Mouse (Mus musculus) embryonic facial prominence, embryonic 15.5 days (tissue): ENCODE measurements around the gene Lpp. TPM values are rescaled to one million over a fixed set of nuclear protein-coding genes. Genes with fewer than 3 reads are reported as not detected.
A peak's percentile ranks its signal among the peaks of the same experiment; 100 is the strongest.

Experiments
- ATAC-seq: fragments of 200-750 bp; cut with Nextera tagmentation; 2 replicates; pipeline ENCODE4 v1.8.0; 2017; ENCODE audit warnings: low read depth, moderate TSS enrichment; ENCODE audit not compliant: insufficient number of reproducible peaks, low FRiP score, low TSS enrichment
- H3K27ac ChIP-seq: fragments of 300-500 bp; sonication (generic); replicated peaks from 2 replicates; pipeline ENCODE4 v1.5.1; 2015; ENCODE audit warnings: mild to moderate bottlenecking, inconsistent platforms
- H3K27me3 ChIP-seq: fragments of 300-500 bp; sonication (generic); 2 replicates; pipeline ENCODE4 v1.6.1; 2015; ENCODE audit warnings: inconsistent platforms
- H3K36me3 ChIP-seq: fragments of 300-500 bp; sonication (generic); 2 replicates; pipeline ENCODE4 v1.6.1; 2015; ENCODE audit warnings: mild to moderate bottlenecking, inconsistent platforms
- H3K4me1 ChIP-seq: fragments of 300-500 bp; sonication (generic); 2 replicates; pipeline ENCODE4 v1.6.1; 2015; ENCODE audit warnings: inconsistent platforms
- H3K4me2 ChIP-seq: fragments of 300-500 bp; sonication (generic); replicated peaks from 2 replicates; pipeline ENCODE4 v1.6.1; 2015; ENCODE audit warnings: mild to moderate bottlenecking, inconsistent platforms
- H3K4me3 ChIP-seq: fragments of 300-500 bp; sonication (generic); replicated peaks from 2 replicates; pipeline ENCODE4 v1.5.1; 2015; ENCODE audit warnings: mild to moderate bottlenecking, inconsistent platforms
- H3K9ac ChIP-seq: fragments of 300-500 bp; sonication (generic); 2 replicates; pipeline ENCODE4 v1.6.1; 2015; ENCODE audit warnings: inconsistent platforms
- H3K9me3 ChIP-seq: fragments of 300-500 bp; sonication (generic); replicated peaks from 2 replicates; pipeline ENCODE4 v1.6.1; 2016; ENCODE audit warnings: inconsistent platforms
- WGBS: fragments of 180-500 bp; shearing (Covaris S2); methylation state at CpG from one replicate; pipeline ENCODE4 v1.1.7; 2015; 5-methylcytosine and 5-hydroxymethylcytosine counted together
- polyA plus RNA-seq: library from polyadenylated mRNA; unstranded; fragments of >200 nt; fragmentation: Nextera tagmentation; extraction: Ambion mirVana; gene quantifications from 2 replicates; pipeline ENCODE4 v1.2.1, GENCODE M21; 2015

Gene Lpp
- polyA plus RNA-seq, 1 experiment from 2014 or later, result 52.8 TPM

- Histone ChIP-seq H3K36me3 (no peaks in the 10 kb centered on the region), H3K9ac (no peak overlapping the region), H3K4me2 (no peak overlapping the region), H3K4me1 (peaks cover 2% of the 10 kb centered on the region), H3K27me3 (no peaks in the 10 kb centered on the region), H3K9me3 (no peaks in the 10 kb centered on the region), H3K4me3 (no peak overlapping the region), H3K27ac (no peak overlapping the region)
- no peak for ATAC-seq
- 76% methylated on average over 12 of the region's 12 CpGs for WGBS
Observed at GRCm38 (mm10) chr16:24629218-24630172, 236.2 kb downstream of the Lpp start.

DNA sequence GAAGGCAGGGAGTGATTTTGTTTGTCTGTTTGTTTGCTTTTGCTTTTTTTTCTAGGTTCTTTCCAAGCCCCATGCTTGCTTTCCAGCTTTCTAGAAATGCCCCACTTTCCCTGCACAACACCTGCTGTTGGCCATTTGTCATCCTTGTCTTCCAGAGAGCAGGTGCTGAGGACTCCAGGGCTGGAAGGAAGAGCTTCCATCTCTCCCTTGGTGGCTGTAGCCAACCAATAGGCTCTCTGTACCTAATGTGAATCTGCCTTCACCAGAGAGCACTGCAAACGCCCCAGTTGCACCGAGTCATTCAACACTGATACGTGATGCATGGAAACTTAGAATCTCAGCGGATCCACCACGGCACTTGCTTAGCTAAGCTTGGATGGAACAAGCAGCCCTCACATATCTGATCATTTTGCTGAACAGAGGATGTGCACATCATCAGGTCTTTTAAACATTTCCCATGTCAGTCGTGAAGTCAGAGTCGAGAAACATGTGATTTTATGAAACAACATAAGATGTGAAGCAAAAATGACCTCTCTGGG is 242.1 kb downstream of the Lpp start:
- Histone ChIP-seq H3K4me2 (no peak overlapping the region), H3K4me1 (no peaks in the 10 kb centered on the region), H3K27me3 (no peaks in the 10 kb centered on the region), H3K4me3 (no peak overlapping the region), H3K9me3 (no peaks in the 10 kb centered on the region), H3K27ac (no peak overlapping the region; the same call in 1 of the 2 replicates), H3K9ac (no peak overlapping the region), H3K36me3 (0 out of 2 replicates have a peak, but pooled peaks cover 3% of the 10 kb centered on the region)
- no peak for ATAC-seq
- 82% methylated on average over 7 of the region's 7 CpGs for WGBS

DNA sequence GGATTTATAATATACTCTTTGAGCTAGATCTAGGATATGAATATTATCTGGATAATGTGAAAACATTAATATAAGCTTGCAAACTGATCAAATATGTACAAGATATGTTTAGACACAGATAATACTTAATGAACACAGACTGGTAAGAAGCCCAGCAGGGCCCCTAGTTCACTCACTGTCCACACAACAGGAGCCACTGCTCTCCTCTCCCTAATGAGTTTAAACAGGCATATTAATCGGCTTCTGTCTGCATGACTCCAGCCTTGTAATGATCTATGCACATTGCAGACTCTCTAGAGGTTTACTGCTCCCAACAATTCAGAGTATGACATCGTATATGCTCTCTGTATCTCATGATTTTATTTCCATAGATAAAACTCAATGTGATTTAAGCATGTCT is 243.6 kb downstream of the Lpp start:
- Histone ChIP-seq H3K36me3 (0 out of 2 replicates have a peak, but pooled peaks cover 3% of the 10 kb centered on the region), H3K9ac (no peak overlapping the region), H3K9me3 (no peaks in the 10 kb centered on the region), H3K27me3 (no peaks in the 10 kb centered on the region), H3K27ac (no peak overlapping the region), H3K4me1 (no peaks in the 10 kb centered on the region), H3K4me3 (no peak overlapping the region), H3K4me2 (no peak overlapping the region)
- 91% methylated on average over 2 of the region's 2 CpGs for WGBS
- no peak for ATAC-seq

GRCm38 (mm10) chr16:24641003-24641797 is 247.9 kb downstream of the Lpp start:
- ATAC-seq, result no peak

GRCm38 (mm10) chr16:24643024-24643635 is 249.8 kb downstream of the Lpp start:
- no peak overlapping the region for H3K4me2 ChIP-seq
- no peak overlapping the region for H3K9ac ChIP-seq
- no peak overlapping the region for H3K4me3 ChIP-seq
- 0 out of 2 replicates have a peak, but pooled peaks cover 2% of the 10 kb centered on the region for H3K4me1 ChIP-seq
- WGBS, result 73% methylated on average over 4 of the region's 4 CpGs
- no peaks in the 10 kb centered on the region for H3K27me3 ChIP-seq
- no peaks in the 10 kb centered on the region for H3K9me3 ChIP-seq
- H3K27ac ChIP-seq, result no peak overlapping the region
- no peaks in the 10 kb centered on the region for H3K36me3 ChIP-seq
- ATAC-seq, result no peak; the same call in 1 of the 2 replicates

More at GRCm38 (mm10) chr16:24641003-24641797, 247.9 kb downstream of the Lpp start:
- H3K4me2 ChIP-seq, result no peak overlapping the region
- H3K27me3 ChIP-seq, result no peaks in the 10 kb centered on the region
- H3K27ac ChIP-seq, result no peak overlapping the region
- H3K9ac ChIP-seq, result no peak overlapping the region
- 0 out of 2 replicates have a peak, but pooled peaks cover under 1% of the 10 kb centered on the region for H3K4me1 ChIP-seq
- H3K36me3 ChIP-seq, result no peaks in the 10 kb centered on the region
- H3K4me3 ChIP-seq, result no peak overlapping the region
- no peaks in the 10 kb centered on the region for H3K9me3 ChIP-seq
- 83% methylated on average over 9 of the region's 9 CpGs for WGBS

DNA sequence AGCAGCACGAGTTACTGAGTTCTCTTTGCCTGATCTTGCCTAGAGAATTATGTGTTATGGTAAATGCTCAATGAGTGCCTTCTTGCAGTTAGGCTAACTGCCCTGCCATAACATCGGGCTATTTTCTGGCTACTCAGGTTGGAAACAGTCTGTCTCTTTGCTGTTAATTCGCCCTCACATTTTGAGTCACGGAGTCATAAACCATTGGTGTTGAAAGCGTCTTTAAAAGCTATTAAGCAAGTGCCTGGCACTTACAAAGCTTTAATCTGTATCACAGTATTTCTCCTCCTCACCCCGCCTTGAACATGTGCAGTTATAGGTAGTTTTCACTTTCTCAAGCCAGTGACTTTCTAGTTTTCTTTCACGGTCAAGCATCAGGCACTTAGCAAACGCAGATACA is 250.8 kb downstream of the Lpp start:
- Histone ChIP-seq H3K36me3 (no peaks in the 10 kb centered on the region), H3K4me2 (no peak overlapping the region), H3K9ac (no peak overlapping the region), H3K4me3 (no peak overlapping the region), H3K9me3 (no peaks in the 10 kb centered on the region), H3K27ac (peak overlapping the region; percentile 24; the same call in 1 of the 2 replicates), H3K27me3 (no peaks in the 10 kb centered on the region), H3K4me1 (0 out of 2 replicates have a peak, but pooled peaks cover 2% of the 10 kb centered on the region)
- ATAC-seq, result no peak
- WGBS, result 82% methylated on average over 8 of the region's 8 CpGs

- no peaks in the 10 kb centered on the region for H3K27me3 ChIP-seq
- no peak overlapping the region for H3K27ac ChIP-seq
- ATAC-seq, result no peak
- WGBS, result 88% methylated on average over 4 of the region's 4 CpGs
- 0 out of 2 replicates have a peak, but pooled peaks cover 2% of the 10 kb centered on the region for H3K4me1 ChIP-seq
- H3K4me3 ChIP-seq, result no peak overlapping the region
- no peak overlapping the region for H3K9ac ChIP-seq
- no peak overlapping the region for H3K4me2 ChIP-seq
- H3K9me3 ChIP-seq, result no peaks in the 10 kb centered on the region
- H3K36me3 ChIP-seq, result no peaks in the 10 kb centered on the region
Observed at GRCm38 (mm10) chr16:24644760-24645406, 251.6 kb downstream of the Lpp start.

- no peak overlapping the region for H3K4me2 ChIP-seq
- no peak overlapping the region for H3K9ac ChIP-seq
- H3K9me3 ChIP-seq, result no peaks in the 10 kb centered on the region
- ATAC-seq, result no peak
- no peak overlapping the region for H3K27ac ChIP-seq
- 0 out of 2 replicates have a peak, but pooled peaks cover 2% of the 10 kb centered on the region for H3K4me1 ChIP-seq
- no peaks in the 10 kb centered on the region for H3K27me3 ChIP-seq
- 72% methylated on average over 6 of the region's 6 CpGs for WGBS
- H3K36me3 ChIP-seq, result no peaks in the 10 kb centered on the region
- H3K4me3 ChIP-seq, result no peak overlapping the region
Observed at GRCm38 (mm10) chr16:24645906-24646603, 252.7 kb downstream of the Lpp start.

DNA sequence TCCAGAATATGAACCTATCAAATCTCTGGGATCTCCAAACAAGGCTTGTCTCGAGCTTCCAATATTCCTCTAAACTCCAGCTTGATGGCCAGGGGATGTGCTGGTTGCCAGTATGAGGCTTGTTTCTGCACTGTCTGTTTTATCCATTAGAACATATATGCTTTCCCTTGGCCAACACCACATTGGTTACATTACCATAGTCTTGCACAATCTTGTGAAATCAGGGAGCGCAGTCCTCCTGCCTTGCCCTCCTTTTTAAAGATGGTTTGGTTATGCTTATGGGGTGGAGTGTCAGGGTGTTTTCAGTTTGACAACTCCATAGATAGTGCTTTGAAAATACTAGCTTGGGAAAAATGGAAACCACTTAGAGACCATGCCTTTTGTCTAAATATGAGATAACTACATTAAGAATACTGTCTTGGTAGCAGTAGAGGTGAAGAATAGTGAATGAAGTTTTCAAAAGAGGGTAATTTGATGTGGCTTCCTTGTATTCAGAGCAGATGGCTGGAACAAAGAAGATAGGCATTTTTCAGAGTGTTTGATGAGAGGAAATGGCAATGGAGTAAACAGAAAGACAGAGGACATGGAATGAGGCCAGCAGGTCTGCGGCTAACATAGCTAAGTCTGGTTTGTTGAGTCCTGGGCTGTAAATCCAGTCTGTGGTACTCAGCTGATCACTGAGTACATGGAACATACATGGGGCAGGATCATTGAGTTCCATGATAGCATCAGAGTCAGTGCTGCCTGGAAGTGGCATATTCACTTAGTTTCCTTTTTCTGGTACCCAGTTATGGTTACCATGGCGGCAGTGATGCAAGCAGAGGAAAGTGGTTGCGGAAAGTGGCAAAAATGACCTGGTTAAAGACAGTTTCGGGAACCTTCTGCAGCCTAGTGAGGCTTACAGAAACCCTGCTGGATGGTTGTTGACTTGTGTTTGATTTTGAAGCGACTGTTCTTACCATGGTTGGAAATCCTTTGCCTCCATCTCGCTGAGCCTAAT is 258.6 kb downstream of the Lpp start:
- ATAC-seq, result no peak
- Histone ChIP-seq H3K4me2 (no peak overlapping the region), H3K36me3 (no peaks in the 10 kb centered on the region), H3K4me3 (no peak overlapping the region), H3K9me3 (no peaks in the 10 kb centered on the region), H3K4me1 (no peaks in the 10 kb centered on the region), H3K27me3 (no peaks in the 10 kb centered on the region), H3K9ac (no peak overlapping the region), H3K27ac (no peak overlapping the region)
- WGBS, result 91% methylated on average over 8 of the region's 8 CpGs
